Mouse (Mus musculus): ENCODE results near the gene Gas2l1.

GRCm38 (mm10) chr11:5015720-5016119 is 49.4 kb downstream of the Gas2l1 start:
- TF ChIP-seq CTCF (IDR thresholded peaks at IDR 0.05; ENCODE audit: borderline replicate concordance, extremely low read depth, insufficient read depth, insufficient read length) (peak; percentile 65), POLR2A (IDR thresholded peaks at IDR 0.05; ENCODE audit: borderline replicate concordance, extremely low read depth, insufficient read depth, insufficient read length, poor library complexity, severe bottlenecking) (no peak)

Data from brain, embryonic 14.5 days (tissue).